Mouse (Mus musculus) kidney, embryonic 16.5 days (tissue): ENCODE data around the gene Trim14. TPM values are rescaled to one million over a fixed set of nuclear protein-coding genes. Genes with fewer than 3 reads are reported as not detected.

Experiments used
- ATAC-seq: fragments of 200-750 bp; cut with Nextera tagmentation; 2 replicates; pipeline ENCODE4 v1.8.0; 2017; ENCODE audit warnings: moderate TSS enrichment; ENCODE audit not compliant: low FRiP score, low TSS enrichment
- H3K27ac ChIP-seq: fragments of 300-500 bp; sonication (generic); 2 replicates; pipeline ENCODE4 v1.5.1; 2014; ENCODE audit warnings: low read length
- H3K27me3 ChIP-seq: fragments of 300-500 bp; sonication (generic); 2 replicates; pipeline ENCODE4 v1.6.1; 2014; ENCODE audit warnings: low read length, control low read depth, mixed read lengths; ENCODE audit not compliant: insufficient read depth
- H3K36me3 ChIP-seq: fragments of 300-500 bp; sonication (generic); 2 replicates; pipeline ENCODE4 v1.6.1; 2014; ENCODE audit warnings: low read length, control low read depth, mixed read lengths; ENCODE audit not compliant: insufficient read depth
- H3K4me1 ChIP-seq: fragments of 300-500 bp; sonication (generic); 2 replicates; pipeline ENCODE4 v1.6.1; 2014; ENCODE audit warnings: low read length, control low read depth, mixed read lengths; ENCODE audit not compliant: insufficient read depth
- H3K4me2 ChIP-seq: fragments of 300-500 bp; sonication (generic); replicated peaks from 2 replicates; pipeline ENCODE4 v1.6.1; 2014; ENCODE audit warnings: low read depth, low read length
- H3K4me3 ChIP-seq: fragments of 300-500 bp; sonication (generic); 2 replicates; pipeline ENCODE4 v1.5.1; 2014; ENCODE audit warnings: mild to moderate bottlenecking, low read length
- H3K9ac ChIP-seq: fragments of 300-500 bp; sonication (generic); replicated peaks from 2 replicates; pipeline ENCODE4 v1.6.1; 2014; ENCODE audit warnings: low read length
- H3K9me3 ChIP-seq: fragments of 300-500 bp; sonication (generic); 2 replicates; pipeline ENCODE4 v1.6.1; 2016; ENCODE audit warnings: low read length, control low read depth
- WGBS: fragments of 180-500 bp; shearing (Covaris S2); extraction: QIAGEN DNeasy Blood & Tissue Kit; methylation state at CpG from one replicate; pipeline ENCODE4 v1.1.7; 2014; 5-methylcytosine and 5-hydroxymethylcytosine counted together
- polyA plus RNA-seq: library from polyadenylated mRNA; unstranded; fragments of >200 nt; fragmentation: Nextera tagmentation; extraction: Ambion mirVana; gene quantifications from 2 replicates; pipeline ENCODE4 v1.2.1, GENCODE M21; 2015

Trim14 gene
- polyA plus RNA-seq, 1 experiment from 2014 or later = 2.1 TPM

GRCm38 (mm10) chr4:46564247-46564646 lies 28.3 kb upstream of the Trim14 start:
- no peaks in the 10 kb centered on the region for H3K9me3 ChIP-seq
- H3K27me3 ChIP-seq = no peaks in the 10 kb centered on the region
- no peak overlapping the region for H3K4me2 ChIP-seq
- WGBS = 92% methylated on average over 4 of the region's 4 CpGs
- H3K9ac ChIP-seq = no peak overlapping the region
- no peak overlapping the region for H3K4me3 ChIP-seq
- H3K27ac ChIP-seq = no peak overlapping the region
- no peaks in the 10 kb centered on the region for H3K36me3 ChIP-seq
- no peaks in the 10 kb centered on the region for H3K4me1 ChIP-seq
- ATAC-seq = no peak

DNA sequence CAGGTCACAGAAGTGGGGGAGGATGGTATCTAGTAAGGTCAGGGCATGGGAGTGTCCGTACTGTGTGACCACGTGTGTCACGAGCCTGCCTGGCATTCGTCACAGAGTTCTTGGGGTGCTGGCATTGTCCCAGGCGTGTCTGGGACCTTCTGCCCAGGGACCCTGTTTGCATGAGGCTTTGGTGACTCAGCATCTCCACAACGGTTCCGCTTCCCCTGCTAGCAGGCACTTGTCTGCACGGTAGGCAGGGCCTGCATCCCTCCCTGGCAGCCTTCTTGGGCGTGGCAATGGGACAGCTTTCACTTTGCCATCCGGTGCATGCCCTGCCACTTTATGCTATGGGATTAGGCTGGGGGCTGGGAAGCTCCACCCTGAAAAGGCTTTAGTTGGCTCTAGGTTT lies 27.9 kb upstream of the Trim14 start:
- Histone ChIP-seq H3K4me3 (no peak overlapping the region), H3K4me2 (no peak overlapping the region), H3K27ac (no peak overlapping the region), H3K9me3 (no peaks in the 10 kb centered on the region), H3K4me1 (no peaks in the 10 kb centered on the region), H3K27me3 (no peaks in the 10 kb centered on the region), H3K36me3 (no peaks in the 10 kb centered on the region), H3K9ac (no peak overlapping the region)
- ATAC-seq = 0 out of 2 replicates have a peak, but pooled peaks have one; percentile 39
- 60% methylated on average over 10 of the region's 10 CpGs for WGBS

- no peaks in the 10 kb centered on the region for H3K4me1 ChIP-seq
- H3K4me2 ChIP-seq = no peak overlapping the region
- ATAC-seq = no peak
- no peak overlapping the region for H3K27ac ChIP-seq
- no peaks in the 10 kb centered on the region for H3K36me3 ChIP-seq
- WGBS = 95% methylated on average over 14 of the region's 14 CpGs
- no peak overlapping the region for H3K4me3 ChIP-seq
- H3K9me3 ChIP-seq = no peaks in the 10 kb centered on the region
- H3K27me3 ChIP-seq = no peaks in the 10 kb centered on the region
- no peak overlapping the region for H3K9ac ChIP-seq
Observed at GRCm38 (mm10) chr4:46562841-46563240, 26.9 kb upstream of the Trim14 start.

- ATAC-seq = no peak
- H3K9ac ChIP-seq = no peak overlapping the region
- no peaks in the 10 kb centered on the region for H3K27me3 ChIP-seq
- H3K4me2 ChIP-seq = no peak overlapping the region
- WGBS = 80% methylated on average over 5 of the region's 5 CpGs
- H3K9me3 ChIP-seq = no peaks in the 10 kb centered on the region
- H3K27ac ChIP-seq = no peak overlapping the region
- no peaks in the 10 kb centered on the region for H3K36me3 ChIP-seq
- no peak overlapping the region for H3K4me3 ChIP-seq
- no peaks in the 10 kb centered on the region for H3K4me1 ChIP-seq
Observed at GRCm38 (mm10) chr4:46562037-46562436, 26.1 kb upstream of the Trim14 start.

DNA sequence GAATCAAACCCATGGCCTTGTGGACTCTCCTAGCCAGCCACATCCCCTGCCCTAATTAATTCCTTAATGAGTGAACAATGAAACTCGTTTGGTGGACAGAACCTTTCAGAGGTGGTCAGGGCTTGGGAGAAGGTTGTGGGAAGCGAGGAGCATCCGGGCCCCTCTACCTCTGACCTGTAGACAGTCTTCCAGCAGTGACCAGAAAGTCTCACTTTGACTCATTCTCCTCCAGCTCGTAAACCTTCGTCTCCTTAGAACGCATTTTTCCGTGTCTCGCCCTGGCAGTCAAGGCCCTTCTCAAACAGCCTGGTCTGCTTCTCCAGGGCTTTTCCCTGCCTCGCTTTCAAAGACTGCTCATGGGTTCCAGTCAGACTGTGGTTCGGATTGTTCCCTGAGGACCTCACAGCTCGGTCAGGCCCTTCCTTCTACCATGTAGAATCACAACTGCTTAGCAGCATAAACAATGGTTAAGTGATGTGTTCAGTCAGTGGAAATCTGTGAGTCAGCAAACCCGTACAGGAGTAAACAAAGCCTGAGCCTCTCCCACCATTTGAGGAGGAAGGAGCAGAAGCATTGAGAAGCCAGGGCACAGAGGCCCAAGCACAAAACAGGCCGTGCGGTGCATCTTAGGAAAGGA lies 24.2 kb upstream of the Trim14 start:
- H3K4me2 ChIP-seq = no peak overlapping the region
- H3K4me3 ChIP-seq = no peak overlapping the region
- 0 out of 2 replicates have a peak, but pooled peaks have one; percentile 23 for ATAC-seq
- 0 out of 2 replicates have a peak overlapping the region, but pooled peaks have one; percentile 39 for H3K27ac ChIP-seq
- H3K36me3 ChIP-seq = no peaks in the 10 kb centered on the region
- no peak overlapping the region for H3K9ac ChIP-seq
- no peaks in the 10 kb centered on the region for H3K9me3 ChIP-seq
- no peaks in the 10 kb centered on the region for H3K27me3 ChIP-seq
- no peaks in the 10 kb centered on the region for H3K4me1 ChIP-seq
- WGBS = 63% methylated on average over 14 of the region's 14 CpGs

DNA sequence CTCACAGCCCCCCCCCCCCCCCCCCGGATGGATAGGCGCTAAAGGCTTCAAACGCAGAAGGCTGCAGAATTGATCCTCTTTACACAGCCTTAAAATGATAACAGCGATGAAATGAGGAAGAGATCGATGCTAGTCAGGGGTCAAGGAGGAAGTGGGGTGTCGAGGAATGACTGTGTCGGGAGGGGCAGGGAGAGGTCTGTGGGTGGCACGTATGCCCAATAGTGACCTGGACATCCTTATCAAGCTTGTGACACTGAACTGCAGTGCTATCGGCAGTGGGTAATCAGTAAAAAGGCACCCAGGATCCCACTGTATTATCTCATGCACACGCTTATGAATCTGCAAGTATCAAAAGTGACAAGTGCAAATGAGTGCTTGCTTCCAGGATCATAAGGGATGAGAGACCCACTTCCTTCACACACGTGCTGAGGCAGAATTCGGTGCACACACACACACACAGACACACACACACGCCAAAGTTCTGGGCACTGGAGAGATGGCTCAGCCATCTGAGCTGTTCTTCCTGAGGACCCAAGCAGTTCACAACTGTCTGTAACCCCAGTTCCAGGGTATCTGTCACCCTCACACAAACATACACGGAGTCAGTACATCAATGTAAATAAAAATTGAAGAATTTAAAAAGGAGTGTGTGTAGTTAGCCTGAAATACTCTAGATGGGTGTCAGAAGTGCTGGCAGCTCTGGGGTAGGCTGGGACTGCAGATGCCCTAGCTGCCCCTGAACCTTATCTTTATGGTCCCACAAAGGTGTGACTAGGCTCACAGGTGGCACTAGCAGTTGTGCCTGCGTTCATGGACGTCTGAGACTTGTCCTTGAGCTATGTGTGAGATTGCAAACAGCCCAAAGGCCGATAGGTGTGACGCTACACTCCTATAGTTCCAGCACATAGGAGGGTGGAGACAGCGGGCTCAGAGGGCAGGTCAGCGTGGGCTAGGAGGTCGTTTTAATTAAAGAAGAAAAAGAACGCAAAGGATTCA lies 23.0 kb upstream of the Trim14 start:
- WGBS = 66% methylated on average over 22 of the region's 22 CpGs
- no peak overlapping the region for H3K27ac ChIP-seq
- ATAC-seq = no peak

GRCm38 (mm10) chr4:46556933-46557332 lies 21.0 kb upstream of the Trim14 start:
- Histone ChIP-seq H3K9me3 (no peaks in the 10 kb centered on the region), H3K27me3 (no peaks in the 10 kb centered on the region), H3K36me3 (no peaks in the 10 kb centered on the region), H3K4me1 (no peaks in the 10 kb centered on the region), H3K4me3 (no peak overlapping the region), H3K27ac (no peak overlapping the region), H3K9ac (no peak overlapping the region), H3K4me2 (no peak overlapping the region)
- 83% methylated on average over 3 of the region's 3 CpGs for WGBS
- no peak for ATAC-seq

More for the DNA sequence above, 23.0 kb upstream of the Trim14 start:
- Histone ChIP-seq H3K4me3 (no peak overlapping the region), H3K9me3 (no peaks in the 10 kb centered on the region), H3K36me3 (no peaks in the 10 kb centered on the region), H3K9ac (no peak overlapping the region), H3K4me2 (no peak overlapping the region), H3K4me1 (no peaks in the 10 kb centered on the region), H3K27me3 (no peaks in the 10 kb centered on the region)

DNA sequence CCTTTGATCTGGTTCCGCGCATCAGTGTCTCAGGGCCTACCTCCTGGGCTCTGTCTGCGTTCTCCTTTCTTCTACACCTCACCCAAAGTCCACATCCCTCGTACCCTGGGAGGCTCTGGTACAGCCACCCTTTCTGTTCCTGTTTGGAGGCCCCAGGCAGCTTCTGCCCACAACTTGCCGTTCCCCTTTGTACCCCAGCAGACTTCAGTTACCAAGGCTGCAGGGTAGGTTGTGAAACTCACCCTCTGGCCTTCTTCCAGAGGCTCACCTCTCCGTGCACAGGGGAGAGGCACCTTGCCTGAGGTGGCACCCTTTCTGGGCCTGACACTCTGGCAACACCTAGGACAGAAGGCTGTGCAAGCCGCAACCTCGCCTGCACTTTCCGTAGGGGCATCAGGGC lies 19.8 kb upstream of the Trim14 start:
- Histone ChIP-seq H3K27ac (no peak overlapping the region), H3K36me3 (no peaks in the 10 kb centered on the region), H3K9me3 (no peaks in the 10 kb centered on the region), H3K27me3 (no peaks in the 10 kb centered on the region), H3K4me2 (no peak overlapping the region), H3K4me1 (no peaks in the 10 kb centered on the region), H3K4me3 (no peak overlapping the region), H3K9ac (no peak overlapping the region)
- ATAC-seq = no peak
- WGBS = 77% methylated on average over 9 of the region's 9 CpGs

DNA sequence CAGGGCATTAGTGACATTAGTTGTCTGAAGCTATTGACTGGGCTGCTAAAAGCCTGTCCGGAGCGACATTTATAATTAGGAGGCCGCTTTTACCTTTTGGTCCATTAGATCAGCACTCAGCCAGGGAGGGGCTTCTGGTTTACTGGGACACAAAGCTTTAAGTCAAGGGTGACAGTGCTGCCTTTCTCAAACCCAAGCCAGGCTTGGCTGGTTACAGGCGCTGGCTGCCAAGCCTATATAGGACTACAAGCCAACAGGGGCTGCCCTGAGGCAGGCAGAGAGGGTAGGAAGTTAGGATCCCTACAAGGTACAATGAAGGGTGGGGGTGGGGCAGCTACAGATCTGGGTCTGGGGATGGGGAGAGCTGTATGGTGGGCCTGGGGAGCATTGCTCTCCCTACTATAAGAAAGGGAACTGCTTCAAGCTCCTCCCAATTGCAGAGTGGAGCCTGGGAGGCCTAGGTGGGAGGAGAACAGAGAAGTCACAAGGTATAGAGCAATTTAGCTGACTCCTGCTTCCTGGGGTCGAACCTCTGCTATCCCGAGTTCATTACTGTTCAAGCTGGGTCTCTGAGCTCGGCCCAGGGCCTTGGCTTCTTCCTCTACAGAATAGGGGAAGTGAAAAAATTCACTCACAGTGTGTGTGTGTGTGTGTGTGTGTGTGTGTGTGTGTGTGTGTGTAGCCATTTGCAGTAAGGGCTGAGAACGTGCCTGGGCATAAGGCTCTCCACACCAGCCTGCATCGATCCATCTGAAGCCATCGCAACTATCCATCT lies 18.5 kb upstream of the Trim14 start:
- no peaks in the 10 kb centered on the region for H3K36me3 ChIP-seq
- 67% methylated on average over 10 of the region's 10 CpGs for WGBS
- H3K9ac ChIP-seq = no peak overlapping the region
- H3K4me2 ChIP-seq = no peak overlapping the region
- no peaks in the 10 kb centered on the region for H3K27me3 ChIP-seq
- no peaks in the 10 kb centered on the region for H3K4me1 ChIP-seq
- H3K27ac ChIP-seq = peak overlapping the region; percentile 19; the same call in 1 of the 2 replicates
- H3K9me3 ChIP-seq = no peaks in the 10 kb centered on the region
- no peak for ATAC-seq
- no peak overlapping the region for H3K4me3 ChIP-seq
